Mouse (Mus musculus) layer of hippocampus, postnatal 25 days (tissue): ENCODE data around the gene Ocel1. TPM values are rescaled to one million over a fixed set of nuclear protein-coding genes. Genes with fewer than 3 reads are reported as not detected.

Experiments
- DNase-seq, 2 experiments: peaks; one replicate each; pipeline ENCODE4 v3.0.0; 2022; ENCODE audit warnings: mixed read lengths in 2 of 2, low spot score in 1 of 2; ENCODE audit errors: extremely low spot score in 1 of 2
- total RNA-seq, 2 experiments: library from RNA; stranded (reverse); gene quantifications; 2 replicates each; pipeline ENCODE4 v1.2.3; 2021

The Ocel1 gene
- total RNA-seq, 2 experiments from 2014 or later: 15.3 to 18.5 TPM

- DNase-seq: no peak
Measured at GRCm38 (mm10) chr8:71379008-71379407, 7.9 kb downstream of the Ocel1 start.

- no peak for DNase-seq
Measured at GRCm38 (mm10) chr8:71379512-71380075, 8.5 kb downstream of the Ocel1 start.

GRCm38 (mm10) chr8:71380178-71381171 lies 9.4 kb downstream of the Ocel1 start:
- no peak for DNase-seq

GRCm38 (mm10) chr8:71381421-71381970 lies 10.4 kb downstream of the Ocel1 start, which contains the start of gene Nr2f6:
Gene Nr2f6 (minus strand): TSS chr8:71381960.
- peak; percentile 44 to 51 for DNase-seq

GRCm38 (mm10) chr8:71381971-71382961 lies 11.2 kb downstream of the Ocel1 start:
- peak; percentile 54 to 61 for DNase-seq

GRCm38 (mm10) chr8:71383396-71383795 lies 12.3 kb downstream of the Ocel1 start:
- DNase-seq: no peak

- no peak for DNase-seq
Measured at GRCm38 (mm10) chr8:71383860-71384259, 12.8 kb downstream of the Ocel1 start.

- no peak for DNase-seq
Measured at GRCm38 (mm10) chr8:71385212-71385835, 14.2 kb downstream of the Ocel1 start.

GRCm38 (mm10) chr8:71388267-71388666 lies 17.2 kb downstream of the Ocel1 start:
- DNase-seq: no peak

- DNase-seq: no peak
Measured at GRCm38 (mm10) chr8:71391696-71392095, 20.6 kb downstream of the Ocel1 start.

GRCm38 (mm10) chr8:71392391-71392790 lies 21.3 kb downstream of the Ocel1 start:
- no peak for DNase-seq

GRCm38 (mm10) chr8:71392871-71393270 lies 21.8 kb downstream of the Ocel1 start:
- DNase-seq: no peak

- DNase-seq: no peak
Measured at GRCm38 (mm10) chr8:71394481-71394880, 23.4 kb downstream of the Ocel1 start.

GRCm38 (mm10) chr8:71395071-71395470 lies 24.0 kb downstream of the Ocel1 start:
- no peak for DNase-seq

- DNase-seq: peak in 1 of 2 experiments; percentile 5
Measured at GRCm38 (mm10) chr8:71395629-71396028, 24.5 kb downstream of the Ocel1 start, which contains the start of gene Ushbp1. Gene Ushbp1 (minus strand): TSS chr8:71395802.

- DNase-seq: peak; percentile 67 to 75
Measured at GRCm38 (mm10) chr8:71396639-71397305, 25.7 kb downstream of the Ocel1 start, which contains the start of gene Babam1. Gene Babam1 (plus strand): TSS chr8:71396861.

- no peak for DNase-seq
Measured at GRCm38 (mm10) chr8:71397701-71398100, 26.6 kb downstream of the Ocel1 start.

- peak in 1 of 2 experiments; percentile 5 for DNase-seq
Measured at GRCm38 (mm10) chr8:71400826-71401225, 29.7 kb downstream of the Ocel1 start.

GRCm38 (mm10) chr8:71401454-71401853 lies 30.4 kb downstream of the Ocel1 start:
- DNase-seq: peak in 1 of 2 experiments; percentile 6
